Mouse (Mus musculus) layer of hippocampus, postnatal 14 days (tissue): ENCODE measurements at regions not wholly inside any gene's neighbourhood (a gene's known extent, or its start where the extent isn't known, plus 50 kb on each side); places are given as distances from the start of the nearest gene placed in this dataset.

Experiments used
- DNase-seq, 2 experiments: peaks; one replicate each; pipeline ENCODE4 v3.0.0; 2021 to 2022; ENCODE audit warnings: low spot score in 2 of 2, mixed read lengths in 1 of 2

- no peak for DNase-seq
These were observed 99.9 kb upstream of the F13a1 start for GRCm38 (mm10) chr13:37149961-37150360.

GRCm38 (mm10) chr13:37149066-37149781 lies 99.2 kb upstream of the F13a1 start:
- DNase-seq: no peak

GRCm38 (mm10) chr13:37148627-37149026 lies 98.6 kb upstream of the F13a1 start:
- no peak for DNase-seq

- no peak for DNase-seq
These were observed 97.7 kb upstream of the F13a1 start for GRCm38 (mm10) chr13:37147790-37148189.

GRCm38 (mm10) chr13:37142812-37143211 lies 92.8 kb upstream of the F13a1 start:
- no peak for DNase-seq

GRCm38 (mm10) chr13:37135115-37135514 lies 85.1 kb upstream of the F13a1 start:
- no peak for DNase-seq

GRCm38 (mm10) chr13:37134518-37134917 lies 84.5 kb upstream of the F13a1 start:
- no peak for DNase-seq

GRCm38 (mm10) chr13:37130637-37131036 lies 80.6 kb upstream of the F13a1 start:
- peak; percentile 12 to 13 for DNase-seq

- no peak for DNase-seq
These were observed 71.6 kb upstream of the F13a1 start for GRCm38 (mm10) chr13:37121602-37122001.

GRCm38 (mm10) chr13:37120219-37120618 lies 70.2 kb upstream of the F13a1 start:
- no peak for DNase-seq

GRCm38 (mm10) chr13:37114324-37114723 lies 64.3 kb upstream of the F13a1 start:
- peak in 1 of 2 experiments; percentile 30 for DNase-seq

- DNase-seq: no peak
These were observed 61.7 kb upstream of the F13a1 start for GRCm38 (mm10) chr13:37111747-37112146.

GRCm38 (mm10) chr13:37107721-37108120 lies 57.7 kb upstream of the F13a1 start:
- DNase-seq: no peak

- no peak for DNase-seq
These were observed 56.0 kb upstream of the F13a1 start for GRCm38 (mm10) chr13:37106009-37106408.

GRCm38 (mm10) chr13:37104410-37105294 lies 54.6 kb upstream of the F13a1 start:
- no peak for DNase-seq

- DNase-seq: peak in 1 of 2 experiments; percentile 29
These were observed 53.8 kb upstream of the F13a1 start for GRCm38 (mm10) chr13:37103741-37104296.

GRCm38 (mm10) chr13:37101755-37102154 lies 51.7 kb upstream of the F13a1 start:
- DNase-seq: no peak
